Mouse (Mus musculus): ENCODE measurements around the gene Zfp706.

DNA sequence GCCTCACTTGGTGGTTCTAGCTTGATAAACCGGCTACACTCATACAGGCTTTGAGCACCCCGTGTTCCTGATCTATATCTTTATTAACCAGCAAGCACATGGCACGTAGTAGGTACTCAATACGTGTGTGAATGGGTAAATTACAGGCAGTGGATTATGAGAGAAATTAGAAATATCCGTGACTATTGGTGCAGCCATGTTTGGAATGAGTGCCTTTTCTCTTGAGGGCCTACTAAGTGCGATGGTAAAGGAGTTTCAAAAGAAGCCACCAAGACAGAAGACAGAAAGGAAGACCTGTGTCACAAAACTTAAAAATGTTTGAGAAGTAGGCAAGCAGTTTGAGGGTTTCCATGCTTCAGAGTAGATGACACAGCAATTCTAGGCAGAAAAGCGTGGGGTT lies 4.3 kb upstream of the Zfp706 start:
- TF ChIP-seq POLR2A (IDR thresholded peaks at IDR 0.05; ENCODE audit: insufficient read depth, low read length) (no peak), CTCF (IDR thresholded peaks at IDR 0.05; ENCODE audit: low read depth, low read length) (no peak)

Data from ES-Bruce4 (cell line).